Mouse (Mus musculus): ENCODE data around the gene Inca1. TPM values are rescaled to one million over a fixed set of nuclear protein-coding genes. Genes with fewer than 3 reads are reported as not detected.

The Inca1 gene
- total and polyA plus RNA-seq, 2 experiments from 2014 or later = 0.94 to 2.3 TPM

- DNase-seq (ENCODE audit: low spot score) (no peak), ATAC-seq (no peak)
- peak overlapping the region; percentile 86 for H3K9ac ChIP-seq (replicated peaks; ENCODE audit: low read length)
- H3K4me2 ChIP-seq (ENCODE audit: low read depth, low read length) = peak overlapping the region; percentile 88
- peaks cover 13% of the 10 kb centered on the region for H3K4me1 ChIP-seq (ENCODE audit: insufficient read depth, low read length)
- H3K27me3 ChIP-seq (ENCODE audit: insufficient read depth, low read length) = no peaks in the 10 kb centered on the region
- H3K4me3 ChIP-seq (ENCODE audit: low read length) = peak overlapping the region; percentile 76
- H3K36me3 ChIP-seq (ENCODE audit: insufficient read depth, low read length) = peaks cover 32% of the 10 kb centered on the region
- TF ChIP-seq CTCF (IDR thresholded peaks at IDR 0.05; ENCODE audit: low read depth) = no peak
- 20% methylated on average over 3 of the region's 3 CpGs for WGBS
- H3K9me3 ChIP-seq (ENCODE audit: low read length) = no peaks in the 10 kb centered on the region
- H3K27ac ChIP-seq = peak overlapping the region; percentile 94
These were observed 53.7 kb downstream of the Inca1 start for GRCm38 (mm10) chr11:70646259-70646555.

GRCm38 (mm10) chr11:70645461-70646258 lies 54.3 kb downstream of the Inca1 start:
- peaks cover 27% of the 10 kb centered on the region for H3K36me3 ChIP-seq (ENCODE audit: insufficient read depth, low read length)
- no peaks in the 10 kb centered on the region for H3K9me3 ChIP-seq (ENCODE audit: low read length)
- peak overlapping the region; percentile 94 for H3K27ac ChIP-seq
- no peaks in the 10 kb centered on the region for H3K27me3 ChIP-seq (ENCODE audit: insufficient read depth, low read length)
- WGBS = 89% methylated on average over 12 of the region's 12 CpGs
- no peak for TF ChIP-seq CTCF (IDR thresholded peaks at IDR 0.05; ENCODE audit: low read depth)
- DNase-seq (ENCODE audit: low spot score) (no peak), ATAC-seq (no peak)
- peak overlapping the region; percentile 88 for H3K4me2 ChIP-seq (ENCODE audit: low read depth, low read length)
- peak overlapping the region; percentile 76 for H3K4me3 ChIP-seq (ENCODE audit: low read length)
- H3K4me1 ChIP-seq (ENCODE audit: insufficient read depth, low read length) = peaks cover 13% of the 10 kb centered on the region
- H3K9ac ChIP-seq (replicated peaks; ENCODE audit: low read length) = peak overlapping the region; percentile 86

- H3K36me3 ChIP-seq (ENCODE audit: insufficient read depth, low read length) = peaks cover 17% of the 10 kb centered on the region
- H3K27me3 ChIP-seq (ENCODE audit: insufficient read depth, low read length) = no peaks in the 10 kb centered on the region
- no peak overlapping the region for H3K27ac ChIP-seq
- H3K4me2 ChIP-seq (ENCODE audit: low read depth, low read length) = no peak overlapping the region
- peaks cover 13% of the 10 kb centered on the region for H3K4me1 ChIP-seq (ENCODE audit: insufficient read depth, low read length)
- ATAC-seq = no peak
- no peak for DNase-seq (ENCODE audit: low spot score)
- no peak for TF ChIP-seq CTCF (IDR thresholded peaks at IDR 0.05; ENCODE audit: low read depth)
- H3K9me3 ChIP-seq (ENCODE audit: low read length) = no peaks in the 10 kb centered on the region
- no peak overlapping the region for H3K4me3 ChIP-seq (ENCODE audit: low read length)
- no peak overlapping the region for H3K9ac ChIP-seq (replicated peaks; ENCODE audit: low read length)
- 92% methylated on average over 8 of the region's 8 CpGs for WGBS
These were observed 55.3 kb downstream of the Inca1 start for GRCm38 (mm10) chr11:70644564-70645103.

- no peak overlapping the region for H3K9ac ChIP-seq (replicated peaks; ENCODE audit: low read length)
- no peak for DNase-seq (ENCODE audit: low spot score)
- no peak overlapping the region for H3K4me2 ChIP-seq (ENCODE audit: low read depth, low read length)
- no peaks in the 10 kb centered on the region for H3K9me3 ChIP-seq (ENCODE audit: low read length)
- H3K4me1 ChIP-seq (ENCODE audit: insufficient read depth, low read length) = peaks cover 9% of the 10 kb centered on the region
- peaks cover 10% of the 10 kb centered on the region for H3K36me3 ChIP-seq (ENCODE audit: insufficient read depth, low read length)
- H3K27ac ChIP-seq = no peak overlapping the region
- H3K27me3 ChIP-seq (ENCODE audit: insufficient read depth, low read length) = no peaks in the 10 kb centered on the region
- H3K4me3 ChIP-seq (ENCODE audit: low read length) = no peak overlapping the region
- no peak for ATAC-seq
- TF ChIP-seq CTCF (IDR thresholded peaks at IDR 0.05; ENCODE audit: low read depth) = no peak
- 92% methylated on average over 6 of the region's 6 CpGs for WGBS
These were observed 56.9 kb downstream of the Inca1 start for GRCm38 (mm10) chr11:70643051-70643450.

- H3K9me3 ChIP-seq (ENCODE audit: low read length) = no peaks in the 10 kb centered on the region
- WGBS = 78% methylated on average over 7 of the region's 7 CpGs
- H3K36me3 ChIP-seq (ENCODE audit: insufficient read depth, low read length) = peaks cover 10% of the 10 kb centered on the region
- peaks cover 7% of the 10 kb centered on the region for H3K4me1 ChIP-seq (ENCODE audit: insufficient read depth, low read length)
- H3K27ac ChIP-seq = no peak overlapping the region
- no peak for ATAC-seq
- H3K4me2 ChIP-seq (ENCODE audit: low read depth, low read length) = no peak overlapping the region
- H3K9ac ChIP-seq (replicated peaks; ENCODE audit: low read length) = no peak overlapping the region
- DNase-seq (ENCODE audit: low spot score) = no peak
- no peak overlapping the region for H3K4me3 ChIP-seq (ENCODE audit: low read length)
- TF ChIP-seq CTCF (IDR thresholded peaks at IDR 0.05; ENCODE audit: low read depth) = no peak
- no peaks in the 10 kb centered on the region for H3K27me3 ChIP-seq (ENCODE audit: insufficient read depth, low read length)
These were observed 58.7 kb downstream of the Inca1 start for GRCm38 (mm10) chr11:70641241-70641640.

- no peak overlapping the region for H3K4me2 ChIP-seq (ENCODE audit: low read depth, low read length)
- H3K9me3 ChIP-seq (ENCODE audit: low read length) = no peaks in the 10 kb centered on the region
- no peaks in the 10 kb centered on the region for H3K27me3 ChIP-seq (ENCODE audit: insufficient read depth, low read length)
- no peak overlapping the region for H3K27ac ChIP-seq
- no peak for DNase-seq (ENCODE audit: low spot score)
- WGBS = 79% methylated on average over 8 of the region's 8 CpGs
- no peak overlapping the region for H3K9ac ChIP-seq (replicated peaks; ENCODE audit: low read length)
- no peaks in the 10 kb centered on the region for H3K4me1 ChIP-seq (ENCODE audit: insufficient read depth, low read length)
- peaks cover 7% of the 10 kb centered on the region for H3K36me3 ChIP-seq (ENCODE audit: insufficient read depth, low read length)
- no peak overlapping the region for H3K4me3 ChIP-seq (ENCODE audit: low read length)
- no peak for TF ChIP-seq CTCF (IDR thresholded peaks at IDR 0.05; ENCODE audit: low read depth)
- ATAC-seq = no peak
These were observed 60.0 kb downstream of the Inca1 start for GRCm38 (mm10) chr11:70639976-70640375.

DNA sequence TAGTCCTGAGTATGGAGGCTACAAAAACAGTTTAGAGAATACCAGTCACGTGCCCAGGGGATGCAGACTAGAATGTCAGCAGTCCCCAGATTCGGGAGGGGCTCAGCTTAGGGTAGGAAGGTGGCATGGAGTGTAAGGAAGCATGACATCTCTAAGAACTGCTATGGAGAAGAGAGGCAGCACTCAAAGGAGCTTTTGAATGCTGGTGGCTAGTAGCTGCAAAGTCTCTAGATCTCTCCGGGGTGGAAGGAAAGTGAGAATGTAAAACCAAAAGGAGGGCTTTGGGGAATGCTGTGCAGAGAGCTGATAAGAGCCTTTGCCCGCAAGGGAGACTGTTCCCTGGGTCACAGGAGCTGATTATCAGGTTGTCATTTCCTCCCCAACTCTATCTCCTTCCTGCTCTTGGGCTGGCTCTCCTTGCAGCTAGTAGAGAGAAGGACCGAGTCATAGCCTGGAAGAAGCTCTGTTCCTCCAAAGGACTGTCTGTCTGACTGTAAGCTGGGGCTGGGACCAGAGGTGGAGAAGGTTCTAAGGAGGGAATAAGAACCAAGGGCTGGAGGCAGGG lies 61.2 kb downstream of the Inca1 start, which contains the start of gene Gp1ba:
Gp1ba (plus strand) TSS at position 409 of the 565 bp plus-strand sequence.
- 54% methylated on average over 5 of the region's 5 CpGs for WGBS
- H3K4me2 ChIP-seq (ENCODE audit: low read depth, low read length) = no peak within 1 kb of the TSS
- no peaks in the 10 kb centered on the region for H3K27me3 ChIP-seq (ENCODE audit: insufficient read depth, low read length)
- H3K27ac ChIP-seq = no peak within 1 kb of the TSS
- H3K4me1 ChIP-seq (ENCODE audit: insufficient read depth, low read length) = no peaks in the 10 kb centered on the region
- H3K9me3 ChIP-seq (ENCODE audit: low read length) = no peaks in the 10 kb centered on the region
- TF ChIP-seq CTCF (IDR thresholded peaks at IDR 0.05; ENCODE audit: low read depth) = no peak
- H3K9ac ChIP-seq (replicated peaks; ENCODE audit: low read length) = no peak within 1 kb of the TSS
- H3K4me3 ChIP-seq (ENCODE audit: low read length) = no peak within 1 kb of the TSS
- no peaks in the 10 kb centered on the region for H3K36me3 ChIP-seq (ENCODE audit: insufficient read depth, low read length)
- DNase-seq (ENCODE audit: low spot score) = no peak
- no peak for ATAC-seq

Small RNAs within 50 kb of the gene (microRNA-seq; reads per million reads assigned to microRNA genes)
- 0.35 to 0.72 reads per million in 2 experiments for gene Mir6925

Other genes starting within 250 kb of the Inca1 start
- 22.9 and 23.7 TPM in 2 replicates for gene Med11, start 248.2 kb downstream of the Inca1 start, total RNA-seq (2014; rRNA removed)
- 29.3 and 30.5 TPM in 2 replicates for gene Med11, start 248.2 kb downstream of the Inca1 start, polyA plus RNA-seq (2015; fragmentation: Nextera tagmentation; extraction: Ambion mirVana)
- gene Zmynd15, start 240.7 kb downstream of the Inca1 start, total RNA-seq (2014; rRNA removed) = 0.11 and 1.2 TPM in 2 replicates
- 0.39 and 0.96 TPM in 2 replicates for gene Zmynd15, start 240.7 kb downstream of the Inca1 start, polyA plus RNA-seq (2015; fragmentation: Nextera tagmentation; extraction: Ambion mirVana)
- 2.8 and 3.3 TPM in 2 replicates for gene Cxcl16, start 240.2 kb downstream of the Inca1 start, total RNA-seq (2014; rRNA removed)
- gene Cxcl16, start 240.2 kb downstream of the Inca1 start, polyA plus RNA-seq (2015; fragmentation: Nextera tagmentation; extraction: Ambion mirVana) = 3.4 and 4.1 TPM in 2 replicates
- 4.9 and 17.1 TPM in 2 replicates for gene Tm4sf5, start 194.9 kb downstream of the Inca1 start, total RNA-seq (2014; rRNA removed)
- 6.9 and 8.6 TPM in 2 replicates for gene Tm4sf5, start 194.9 kb downstream of the Inca1 start, polyA plus RNA-seq (2015; fragmentation: Nextera tagmentation; extraction: Ambion mirVana)
- not detected in 2 replicates for gene Vmo1, start 185.5 kb downstream of the Inca1 start, total RNA-seq (2014; rRNA removed)
- gene Vmo1, start 185.5 kb downstream of the Inca1 start, polyA plus RNA-seq (2015; fragmentation: Nextera tagmentation; extraction: Ambion mirVana) = not detected in 2 replicates
- gene Gltpd2, start 181.0 kb downstream of the Inca1 start, total RNA-seq (2014; rRNA removed) = not detected in 2 replicates
- 0.24 and 0.31 TPM in 2 replicates for gene Gltpd2, start 181.0 kb downstream of the Inca1 start, polyA plus RNA-seq (2015; fragmentation: Nextera tagmentation; extraction: Ambion mirVana)
- 409 and 504 TPM in 2 replicates for gene Psmb6, start 174.8 kb downstream of the Inca1 start, total RNA-seq (2014; rRNA removed)
- gene Psmb6, start 174.8 kb downstream of the Inca1 start, polyA plus RNA-seq (2015; fragmentation: Nextera tagmentation; extraction: Ambion mirVana) = 829 and 887 TPM in 2 replicates
- not detected in 2 replicates for gene Gm40193, start 167.2 kb downstream of the Inca1 start, total RNA-seq (2014; rRNA removed)
- not detected in 2 replicates for gene Gm40193, start 167.2 kb downstream of the Inca1 start, polyA plus RNA-seq (2015; fragmentation: Nextera tagmentation; extraction: Ambion mirVana)
- gene Pld2, start 160.1 kb downstream of the Inca1 start, total RNA-seq (2014; rRNA removed) = 46.0 and 64.3 TPM in 2 replicates
- 17.7 and 19.1 TPM in 2 replicates for gene Pld2, start 160.1 kb downstream of the Inca1 start, polyA plus RNA-seq (2015; fragmentation: Nextera tagmentation; extraction: Ambion mirVana)
- 56.6 and 73.3 TPM in 2 replicates for gene Mink1, start 137.3 kb downstream of the Inca1 start, total RNA-seq (2014; rRNA removed)
- 13.6 and 15.2 TPM in 2 replicates for gene Mink1, start 137.3 kb downstream of the Inca1 start, polyA plus RNA-seq (2015; fragmentation: Nextera tagmentation; extraction: Ambion mirVana)
- gene 4930544D05Rik, start 84.3 kb downstream of the Inca1 start, total RNA-seq (2014; rRNA removed) = not detected in 2 replicates
- gene 4930544D05Rik, start 84.3 kb downstream of the Inca1 start, polyA plus RNA-seq (2015; fragmentation: Nextera tagmentation; extraction: Ambion mirVana) = not detected in 2 replicates
- gene Chrne, start 80.9 kb downstream of the Inca1 start, total RNA-seq (2014; rRNA removed) = 4.5 TPM in 1 of 2 replicates, not detected in the other
- gene Chrne, start 80.9 kb downstream of the Inca1 start, polyA plus RNA-seq (2015; fragmentation: Nextera tagmentation; extraction: Ambion mirVana) = 0.42 and 0.59 TPM in 2 replicates
- gene Gp1ba, start 61.0 kb downstream of the Inca1 start, total RNA-seq (2014; rRNA removed) = not detected in 2 replicates
- 0.24 and 0.42 TPM in 2 replicates for gene Gp1ba, start 61.0 kb downstream of the Inca1 start, polyA plus RNA-seq (2015; fragmentation: Nextera tagmentation; extraction: Ambion mirVana)
- 70.2 and 87.3 TPM in 2 replicates for gene Rnf167, start 52.9 kb downstream of the Inca1 start, total RNA-seq (2014; rRNA removed)
- gene Rnf167, start 52.9 kb downstream of the Inca1 start, polyA plus RNA-seq (2015; fragmentation: Nextera tagmentation; extraction: Ambion mirVana) = 100 and 105 TPM in 2 replicates
- gene Slc25a11, start 52.7 kb downstream of the Inca1 start, total RNA-seq (2014; rRNA removed) = 154 and 160 TPM in 2 replicates
- gene Slc25a11, start 52.7 kb downstream of the Inca1 start, polyA plus RNA-seq (2015; fragmentation: Nextera tagmentation; extraction: Ambion mirVana) = 168 and 171 TPM in 2 replicates
- gene Pfn1, start 45.5 kb downstream of the Inca1 start, total RNA-seq (2014; rRNA removed) = 460 and 560 TPM in 2 replicates
- 606 and 634 TPM in 2 replicates for gene Pfn1, start 45.5 kb downstream of the Inca1 start, polyA plus RNA-seq (2015; fragmentation: Nextera tagmentation; extraction: Ambion mirVana)
- 12.4 and 17.7 TPM in 2 replicates for gene Eno3, start 43.0 kb downstream of the Inca1 start, total RNA-seq (2014; rRNA removed)
- gene Eno3, start 43.0 kb downstream of the Inca1 start, polyA plus RNA-seq (2015; fragmentation: Nextera tagmentation; extraction: Ambion mirVana) = 5.9 and 8.3 TPM in 2 replicates
- gene Spag7, start 30.7 kb downstream of the Inca1 start, total RNA-seq (2014; rRNA removed) = 31.9 and 43.1 TPM in 2 replicates
- 138 and 142 TPM in 2 replicates for gene Spag7, start 30.7 kb downstream of the Inca1 start, polyA plus RNA-seq (2015; fragmentation: Nextera tagmentation; extraction: Ambion mirVana)
- 23.2 and 26.7 TPM in 2 replicates for gene Camta2, start 12.1 kb downstream of the Inca1 start, total RNA-seq (2014; rRNA removed)
- gene Camta2, start 12.1 kb downstream of the Inca1 start, polyA plus RNA-seq (2015; fragmentation: Nextera tagmentation; extraction: Ambion mirVana) = 24.5 and 24.6 TPM in 2 replicates
- gene Kif1c, start 393 bp upstream of the Inca1 start, total RNA-seq (2014; rRNA removed) = 27.3 and 31.5 TPM in 2 replicates
- gene Kif1c, start 393 bp upstream of the Inca1 start, polyA plus RNA-seq (2015; fragmentation: Nextera tagmentation; extraction: Ambion mirVana) = 1.7 and 1.9 TPM in 2 replicates
- 6.8 and 9.8 TPM in 2 replicates for gene Zfp3, start 64.1 kb upstream of the Inca1 start, total RNA-seq (2014; rRNA removed)
- 10.2 and 11.2 TPM in 2 replicates for gene Zfp3, start 64.1 kb upstream of the Inca1 start, polyA plus RNA-seq (2015; fragmentation: Nextera tagmentation; extraction: Ambion mirVana)
- not detected in 2 replicates for gene Scimp, start 112.4 kb upstream of the Inca1 start, total RNA-seq (2014; rRNA removed)
- gene Scimp, start 112.4 kb upstream of the Inca1 start, polyA plus RNA-seq (2015; fragmentation: Nextera tagmentation; extraction: Ambion mirVana) = 0.14 TPM in 1 of 2 replicates, not detected in the other
- 45.7 and 47.1 TPM in 2 replicates for gene Rabep1, start 144.6 kb upstream of the Inca1 start, total RNA-seq (2014; rRNA removed)
- 101 and 104 TPM in 2 replicates for gene Rabep1, start 144.6 kb upstream of the Inca1 start, polyA plus RNA-seq (2015; fragmentation: Nextera tagmentation; extraction: Ambion mirVana)